Mouse (Mus musculus) gastrocnemius, postnatal 10 days (tissue): ENCODE measurements around the gene Gm49450. TPM values are rescaled to one million over a fixed set of nuclear protein-coding genes. Genes with fewer than 3 reads are reported as not detected.
A peak's percentile ranks its signal among the peaks of the same experiment; 100 is the strongest.

Experiments
- DNase-seq: peaks from one replicate; pipeline ENCODE4 v3.0.0; 2021; ENCODE audit warnings: mixed read lengths
- long read RNA-seq, 2 experiments: library from polyadenylated mRNA; stranded (forward); transcript quantifications; one replicate each; pipeline ENCODE4 v2.0.0; 2021
- total RNA-seq, 2 experiments: library from RNA; stranded (reverse); gene quantifications; 2 replicates each; pipeline ENCODE4 v1.2.3; 2021

Gm49450 gene
- not detected for total RNA-seq
- long read RNA-seq, experiment 1, partial matches to known transcripts = 0 of 1 reads
- long read RNA-seq, experiment 1, other reads (novel, unspliced or antisense) = 1 of 1 reads
- long read RNA-seq, experiment 2 = 0 reads

DNA sequence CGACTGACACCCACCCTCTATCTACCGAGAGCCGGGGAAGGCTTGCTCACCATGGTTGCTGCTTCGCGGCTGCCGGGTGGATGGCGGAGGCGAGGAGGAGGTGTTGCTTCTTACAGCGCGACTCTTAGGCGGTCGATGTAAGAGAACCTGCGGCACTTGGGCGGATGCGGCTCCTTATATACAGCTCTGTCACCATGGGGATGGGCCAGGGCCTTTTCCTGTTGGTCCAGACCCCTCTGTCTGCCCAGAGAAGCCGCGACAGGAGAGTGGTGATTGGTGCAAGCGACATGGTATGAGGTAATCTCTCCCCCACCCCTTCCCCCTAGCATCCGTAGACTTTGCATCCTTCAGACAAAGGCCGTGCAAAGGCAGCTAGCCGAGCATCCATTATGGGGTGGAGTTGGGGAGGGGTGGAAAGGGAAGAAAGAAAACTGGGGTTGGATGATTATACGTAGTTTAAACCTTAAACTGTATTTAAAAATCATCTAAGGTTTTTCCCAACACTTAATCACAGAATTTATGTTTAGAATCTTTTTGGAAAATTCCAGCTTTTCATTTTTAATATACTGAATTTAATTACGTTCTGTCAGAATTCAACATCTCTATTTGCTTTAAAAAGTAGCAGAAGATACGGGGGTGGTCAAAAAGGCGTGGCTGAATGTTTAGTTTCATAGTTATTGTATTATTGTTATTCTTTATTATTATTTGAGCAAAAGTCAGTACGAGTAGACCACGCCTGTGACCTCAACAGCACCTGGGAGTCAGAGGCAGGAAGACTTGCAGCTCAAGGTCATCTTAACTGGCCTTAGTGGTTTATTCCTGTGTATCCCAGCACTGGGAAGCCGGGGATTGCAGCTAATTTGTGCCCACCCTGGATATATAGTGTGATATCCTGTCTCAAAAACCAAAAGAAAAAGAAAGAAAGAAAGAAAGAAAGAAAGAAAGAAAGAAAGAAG is at the start of gene Gm49450, which contains the start of gene Tuba1a:
TSS of gene Gm49450 (minus strand) at position 151 of the 956 bp plus-strand sequence.
TSS of gene Tuba1a (minus strand) at position 303 of the 956 bp plus-strand sequence.
- DNase-seq = peak; percentile 84

DNA sequence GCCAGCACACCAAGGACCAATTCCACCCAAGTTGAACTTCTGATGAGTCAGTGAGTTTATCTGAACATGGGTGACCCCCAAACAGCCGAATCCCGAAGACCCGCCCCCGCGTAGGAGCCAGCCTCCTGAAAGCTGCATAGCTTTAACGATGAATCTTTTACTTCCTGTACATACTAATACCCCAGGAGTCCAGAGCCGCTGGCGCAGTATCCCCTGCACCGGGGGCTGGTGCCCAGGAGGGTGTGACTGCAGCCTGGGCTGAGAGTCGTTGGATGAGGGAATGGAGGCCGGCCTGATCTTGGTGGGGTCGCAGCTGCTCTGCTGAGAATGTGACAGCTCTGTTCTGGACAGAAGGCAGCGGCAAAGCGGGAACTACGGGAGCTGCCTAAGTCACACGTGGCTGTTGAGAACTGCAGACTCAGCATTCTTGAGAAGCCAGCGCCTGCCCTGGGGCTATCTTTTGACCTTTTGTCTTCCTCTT is 48.1 kb upstream of the Gm49450 start:
- DNase-seq = no peak

DNA sequence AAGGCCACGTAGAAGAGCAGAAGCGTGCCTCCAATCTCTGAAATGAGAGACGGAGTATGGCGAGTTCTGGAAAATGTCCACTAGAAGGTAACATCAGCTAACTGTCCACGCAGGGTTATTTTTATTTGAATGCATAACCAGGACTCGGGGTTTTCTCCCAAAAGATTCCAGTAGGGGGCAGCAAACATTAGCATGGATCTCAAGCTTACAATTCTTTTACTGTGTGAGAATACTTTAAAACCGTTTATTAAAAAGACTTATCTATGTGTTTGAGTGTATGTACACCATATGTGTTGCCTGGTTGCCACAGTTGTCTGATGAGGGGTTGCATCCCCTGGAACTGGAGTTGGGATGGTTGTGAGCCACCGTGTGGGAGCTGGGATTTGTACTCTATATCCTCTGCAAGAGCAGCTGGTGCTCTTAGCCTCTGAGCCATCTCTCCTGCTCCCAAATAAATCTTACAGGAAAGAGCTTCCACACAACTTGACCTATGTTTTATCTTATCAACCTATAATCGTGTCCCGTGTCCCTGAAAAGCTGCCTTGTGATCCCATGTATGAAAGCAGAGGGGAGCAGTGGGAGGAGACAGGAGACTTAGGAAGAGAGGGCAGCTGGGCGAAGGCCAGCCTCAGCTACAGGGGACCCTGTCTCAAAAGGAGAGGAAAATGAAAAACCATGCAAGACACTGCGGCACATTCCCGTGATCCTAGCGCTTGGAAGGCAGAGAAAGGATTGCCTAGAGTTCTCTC is 47.4 kb upstream of the Gm49450 start:
- DNase-seq = peak; percentile 58

DNA sequence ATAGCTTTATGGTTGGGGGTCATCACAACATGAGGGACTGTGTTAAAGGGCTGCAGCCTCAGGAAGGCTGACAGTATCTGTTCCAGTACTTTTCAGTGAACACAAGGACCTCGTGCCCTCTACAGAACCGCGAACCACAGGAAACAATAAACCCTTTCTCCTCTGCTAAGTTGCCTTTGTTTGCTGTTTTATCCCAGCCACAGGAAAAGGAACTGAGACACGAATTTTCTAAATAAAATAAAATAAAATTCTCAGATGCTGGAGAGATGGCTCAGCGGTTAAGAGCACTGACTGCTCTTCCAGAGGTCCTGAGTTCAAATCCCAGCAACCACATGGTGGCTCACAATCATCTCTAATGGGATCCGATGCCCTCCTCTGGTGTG is 45.4 kb upstream of the Gm49450 start:
- no peak for DNase-seq

DNA sequence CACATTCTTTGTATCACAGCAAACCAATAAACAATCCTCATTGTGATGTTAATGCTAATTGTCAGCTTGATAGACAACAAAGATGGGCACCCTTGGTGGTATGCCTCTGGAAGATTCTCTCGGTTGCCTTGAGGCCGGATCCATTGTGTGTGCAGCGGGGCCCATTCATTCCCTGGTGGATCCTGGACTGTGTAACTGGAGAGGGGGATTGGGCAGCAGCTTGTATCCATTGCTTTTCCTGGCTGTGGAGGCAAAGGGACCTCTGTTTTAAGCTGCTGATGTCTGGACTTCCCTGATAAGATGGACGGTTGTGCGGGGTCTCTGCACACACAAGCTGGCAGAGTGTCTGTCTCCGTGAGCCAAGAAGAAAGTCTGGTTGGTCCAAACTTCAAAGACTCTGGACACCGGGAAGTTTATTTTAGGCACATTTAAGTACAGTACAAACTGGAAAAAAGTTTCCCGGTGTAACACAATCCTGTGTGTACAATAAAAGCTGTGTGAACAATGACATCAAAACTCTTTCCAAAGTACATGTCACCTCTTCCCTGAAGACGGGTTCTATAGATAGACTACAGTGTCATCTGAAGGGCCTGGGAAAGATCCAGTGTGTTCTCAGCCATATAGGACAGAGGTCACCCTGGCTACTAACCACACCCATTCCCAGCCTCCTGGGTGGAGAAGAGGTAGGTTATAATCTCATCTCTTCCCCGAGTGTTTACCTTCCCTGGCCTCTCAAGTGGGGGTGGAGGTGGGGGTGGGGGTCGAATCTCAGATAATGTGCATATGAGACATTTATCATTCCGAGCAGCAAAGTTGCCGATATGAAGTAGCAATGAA is 44.8 kb upstream of the Gm49450 start:
- DNase-seq = no peak

DNA sequence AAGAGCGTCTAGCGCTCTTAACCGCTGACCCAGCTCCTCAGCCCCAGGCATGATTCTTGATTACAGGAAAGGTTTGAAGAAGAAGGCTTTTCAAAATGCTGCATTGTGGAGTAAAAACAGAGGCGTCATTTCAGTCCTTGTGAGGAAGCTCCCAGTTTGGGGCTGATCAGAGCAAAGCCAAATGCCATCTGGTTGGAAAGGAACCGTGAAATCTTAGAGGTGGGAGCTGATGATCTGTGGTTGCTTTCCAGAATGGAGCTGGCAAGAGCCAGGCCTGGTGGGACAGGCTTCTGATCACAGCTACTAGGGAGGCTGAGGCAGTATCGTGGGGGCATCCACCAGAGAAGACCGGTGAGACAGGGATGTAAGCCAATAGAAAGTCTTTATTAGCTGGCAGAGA is 43.5 kb upstream of the Gm49450 start:
- DNase-seq = no peak

DNA sequence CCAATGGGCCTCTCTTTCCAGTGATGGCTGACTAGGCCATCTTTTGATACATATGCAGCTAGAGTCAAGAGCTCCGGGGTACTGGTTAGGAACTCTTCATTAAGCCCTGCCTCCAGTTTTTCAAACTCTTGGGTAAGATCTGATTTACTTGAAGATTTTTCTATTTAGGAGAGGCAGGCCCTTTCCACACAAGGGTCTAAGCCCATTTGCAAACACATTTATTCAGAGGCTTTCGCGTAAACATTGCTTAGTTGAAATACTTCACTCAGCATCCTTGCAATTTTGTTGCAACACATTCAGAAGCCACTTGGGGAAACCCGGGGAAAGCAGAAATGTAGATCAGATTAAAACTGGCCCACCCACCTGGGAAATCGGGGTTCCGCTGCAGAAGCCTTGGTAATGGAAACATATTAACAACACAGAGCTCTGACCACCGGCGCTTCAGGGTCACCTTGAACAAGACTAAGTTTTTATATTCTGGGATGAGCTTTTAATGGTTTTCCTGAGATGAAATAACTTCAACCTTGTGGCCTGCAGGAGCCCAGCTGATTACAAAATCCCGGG is 41.7 kb upstream of the Gm49450 start:
- no peak for DNase-seq

DNA sequence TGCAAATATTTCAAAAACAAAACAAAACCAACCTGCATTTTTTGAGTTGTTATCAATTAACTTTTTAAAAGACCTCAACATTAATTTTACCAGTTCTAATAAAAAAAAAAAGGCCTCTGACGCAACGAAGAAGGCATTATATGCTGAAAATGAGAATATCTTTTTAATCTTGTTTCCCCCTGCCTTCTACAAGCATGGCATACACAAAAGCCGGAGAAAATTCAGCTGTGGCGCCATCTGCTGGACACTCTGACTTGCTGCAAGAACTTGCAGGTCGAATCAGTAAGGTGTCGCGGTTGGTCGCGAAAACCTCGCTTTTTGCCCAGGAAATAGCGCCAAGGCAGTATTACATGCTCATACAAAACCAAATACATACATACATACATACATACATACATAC is 40.5 kb upstream of the Gm49450 start:
- peak; percentile 91 for DNase-seq

DNA sequence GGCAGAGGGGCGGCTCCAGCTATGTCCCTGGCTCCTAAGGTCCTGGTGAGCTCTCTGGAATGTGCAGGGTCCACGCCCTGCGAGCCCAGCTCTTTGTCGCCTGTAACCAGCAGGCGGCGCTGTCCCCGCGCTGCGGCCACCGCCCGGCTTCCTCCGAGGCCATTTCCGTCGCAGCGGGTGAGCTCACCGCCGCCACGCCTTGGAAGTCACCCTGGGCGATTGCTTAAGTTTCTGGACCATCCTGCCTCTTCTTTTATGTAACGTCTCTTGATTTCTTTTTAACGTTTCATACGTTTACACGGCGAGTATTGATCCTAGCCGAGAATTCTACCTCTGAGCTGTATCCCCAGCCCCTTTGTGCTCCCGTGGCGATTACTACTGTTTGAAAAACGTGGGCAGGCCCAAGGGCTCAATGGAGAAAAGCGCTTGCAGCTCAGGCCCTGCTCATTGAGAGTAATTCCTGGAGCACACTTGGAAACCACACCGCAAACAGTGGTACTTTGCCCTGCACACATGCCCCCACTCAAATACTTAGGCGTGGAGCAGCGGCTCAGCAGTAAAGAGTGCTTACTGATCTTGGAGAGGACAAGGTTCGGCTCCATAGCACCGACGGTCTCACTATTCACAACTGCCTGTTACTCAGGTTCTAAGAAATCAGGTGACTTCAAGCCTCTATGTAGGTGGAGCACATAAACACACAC is 39.9 kb upstream of the Gm49450 start:
- DNase-seq = peak; percentile 97

DNA sequence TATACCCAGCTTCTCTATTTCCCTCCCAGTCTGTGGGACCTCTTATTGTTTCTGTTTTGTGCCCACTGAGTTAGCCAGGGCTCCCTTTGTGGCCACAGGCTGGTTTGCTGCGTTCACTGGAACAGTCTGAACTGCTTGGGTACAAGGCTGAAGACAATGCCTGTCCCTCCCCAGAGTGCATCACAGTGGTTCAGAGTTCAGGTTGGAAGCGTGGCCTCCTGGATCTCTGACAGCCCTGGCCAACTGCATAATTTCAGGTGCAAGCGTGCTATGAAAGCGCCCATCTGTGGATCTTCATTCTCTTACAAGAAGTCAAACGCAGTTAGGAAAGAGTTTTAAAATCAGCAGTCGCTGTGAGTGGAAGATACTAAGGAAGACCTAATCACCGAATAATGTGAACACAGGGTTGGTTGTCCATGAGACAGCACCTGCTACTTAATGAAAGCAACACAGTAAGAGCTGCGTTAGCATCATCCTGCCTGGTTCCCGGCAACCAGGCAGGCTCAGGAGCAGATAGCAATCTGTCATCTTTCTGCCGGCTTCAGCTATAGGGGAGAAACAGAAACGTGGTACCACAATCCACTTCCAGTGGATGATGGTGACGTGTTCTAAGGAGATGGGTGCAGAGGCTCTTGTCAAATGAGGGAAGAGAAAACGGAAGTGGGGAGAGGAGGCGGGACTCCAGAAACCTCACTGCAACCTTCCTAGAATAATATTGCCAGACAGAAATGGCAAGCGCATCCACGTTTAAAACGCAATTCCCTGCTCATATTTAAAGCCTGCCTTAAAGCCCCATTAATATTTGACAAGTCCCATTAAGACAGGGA is 38.9 kb upstream of the Gm49450 start:
- DNase-seq = no peak

DNA sequence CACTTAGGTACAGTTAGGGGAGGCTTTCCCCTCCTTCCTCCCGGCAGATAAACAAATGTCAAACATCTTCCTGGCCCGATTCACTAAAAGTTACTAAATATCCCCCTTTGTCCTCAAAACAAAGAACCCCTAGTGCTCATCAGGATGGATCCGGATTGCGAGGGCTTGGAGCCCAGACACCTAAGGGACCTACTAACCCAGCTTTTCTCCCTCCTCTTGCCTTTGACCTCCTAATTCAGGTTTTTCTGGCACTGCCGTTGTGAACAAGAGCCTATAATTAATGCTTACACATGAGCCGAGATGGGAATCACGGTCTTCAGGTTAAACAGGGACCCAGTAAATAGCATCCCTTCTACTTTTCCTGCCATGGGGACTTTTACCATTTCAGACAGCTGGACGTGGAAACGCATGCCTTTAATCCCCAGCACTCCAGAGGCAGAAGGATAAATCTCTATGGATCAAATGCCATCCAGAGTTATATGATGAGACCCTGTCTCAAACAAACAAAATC is 38.2 kb upstream of the Gm49450 start:
- no peak for DNase-seq

DNA sequence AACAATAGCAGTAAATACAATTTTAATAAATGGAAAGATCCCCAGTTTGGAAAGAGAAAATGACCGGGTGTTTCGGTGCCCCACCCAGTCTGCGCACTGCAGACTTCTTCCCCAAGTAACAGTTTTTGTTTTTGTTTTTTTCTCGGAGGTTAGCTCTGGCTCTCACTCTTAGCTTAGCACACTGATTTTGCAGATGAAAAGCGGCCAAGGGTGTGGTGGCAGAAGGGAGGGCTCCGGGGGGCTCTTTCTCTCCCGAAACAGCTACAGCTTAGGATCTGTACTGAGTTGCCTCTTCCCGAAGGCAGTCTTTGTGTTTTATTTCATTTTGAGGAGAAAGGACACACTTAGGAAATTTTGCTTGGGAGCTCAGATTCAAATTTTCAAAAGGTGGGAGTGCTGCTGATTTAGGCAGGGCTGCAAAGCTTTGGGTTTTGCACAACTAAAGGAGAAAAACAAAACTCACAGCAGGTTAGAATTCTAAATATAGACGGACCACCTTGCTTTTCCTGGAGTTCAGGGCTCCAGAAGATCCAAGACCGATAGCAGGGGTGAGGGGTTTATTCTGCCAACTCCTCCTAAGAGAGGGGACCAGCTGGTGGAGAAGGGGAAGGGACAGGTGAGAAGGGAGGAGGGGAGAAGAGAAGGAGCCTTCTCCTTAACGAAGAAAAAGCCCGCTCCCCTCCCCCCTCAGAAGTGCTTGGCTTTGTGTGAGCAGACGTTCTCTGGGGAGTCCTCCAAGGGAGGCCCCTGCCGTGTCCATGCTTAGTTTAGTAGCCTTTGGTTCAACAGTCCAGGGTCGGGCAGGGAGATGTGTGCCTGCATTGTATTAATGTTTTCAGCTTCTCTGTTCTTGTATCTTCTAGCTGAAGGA is 37.6 kb upstream of the Gm49450 start:
- DNase-seq = no peak

DNA sequence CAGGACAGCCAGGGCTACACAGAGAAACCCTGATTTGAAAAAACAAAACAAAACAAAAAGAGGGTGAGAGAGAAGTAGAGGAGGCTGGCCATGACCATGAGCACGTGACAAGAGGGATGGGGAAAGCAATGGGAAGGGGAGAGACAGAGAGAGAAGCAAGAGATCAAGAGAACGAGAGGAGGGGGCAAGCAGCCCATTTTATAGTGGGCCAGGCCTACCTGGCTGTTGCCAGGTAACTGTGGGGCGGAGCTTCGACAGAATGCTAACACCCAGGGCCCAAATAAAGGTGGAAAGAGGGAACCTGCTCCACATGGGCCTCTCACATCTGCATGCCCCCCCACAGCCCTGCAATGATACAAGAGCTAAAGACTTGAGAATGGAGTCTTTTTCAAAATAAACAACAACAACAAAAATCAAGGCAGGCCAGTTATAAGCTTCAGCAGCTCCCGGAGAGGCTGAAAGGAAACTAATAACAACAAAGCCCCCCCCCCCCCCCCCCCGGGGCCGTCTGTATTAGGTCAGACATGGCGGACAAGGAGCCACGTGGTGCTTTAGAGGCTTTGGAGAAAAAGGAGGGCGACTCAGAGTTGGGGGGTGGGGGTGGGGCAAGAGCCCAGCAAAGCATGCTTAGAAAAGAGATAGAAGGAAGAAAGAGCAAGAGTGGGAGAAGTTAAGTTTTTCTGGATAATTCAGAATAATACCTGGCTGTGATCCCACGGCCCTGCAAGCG is 36.5 kb upstream of the Gm49450 start:
- no peak for DNase-seq

DNA sequence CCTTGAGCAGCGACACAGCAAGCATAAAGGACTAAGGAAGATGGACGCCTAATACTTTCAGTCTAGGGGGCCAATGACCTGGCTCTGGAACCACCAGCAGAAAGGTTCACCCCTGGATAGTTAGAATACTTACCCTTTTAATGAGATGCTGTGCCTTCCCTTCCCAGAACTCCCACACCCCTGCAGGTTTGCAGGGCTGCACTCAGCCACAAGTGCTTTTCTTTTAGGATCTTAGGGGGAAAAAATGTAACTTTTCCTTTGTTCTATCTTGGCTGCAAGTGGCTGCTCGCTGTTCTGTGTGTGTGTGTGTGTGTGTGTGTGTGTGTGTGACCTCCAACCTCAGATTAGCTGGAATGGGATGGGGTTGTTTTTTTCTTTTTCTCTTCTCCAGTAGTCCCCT is 35.4 kb upstream of the Gm49450 start:
- DNase-seq = no peak

DNA sequence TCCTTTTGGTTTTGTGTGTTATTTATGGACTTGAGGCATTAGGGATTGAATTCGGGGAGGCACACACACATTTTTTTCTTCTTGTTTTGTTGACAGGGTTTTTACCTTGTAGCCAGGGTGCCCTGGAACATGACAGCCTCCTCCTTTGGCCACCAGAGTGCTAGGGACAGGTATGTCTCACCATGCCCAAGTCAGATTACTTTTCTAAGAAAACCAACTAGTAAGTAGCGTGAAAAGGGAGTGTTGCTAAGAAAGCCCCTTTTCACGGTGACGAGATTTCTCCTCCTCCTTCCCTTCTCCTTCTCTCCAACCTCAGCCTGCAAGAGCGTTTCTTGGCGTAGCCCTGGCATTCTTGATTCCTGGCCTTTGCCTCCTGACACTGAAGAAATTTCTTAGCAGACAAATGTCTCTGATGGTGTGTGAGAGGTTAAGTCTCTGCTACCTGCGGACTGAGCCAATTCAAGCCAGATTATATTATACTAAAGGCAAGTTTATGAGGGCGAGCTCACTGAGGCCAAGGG is 34.4 kb upstream of the Gm49450 start:
- no peak for DNase-seq

DNA sequence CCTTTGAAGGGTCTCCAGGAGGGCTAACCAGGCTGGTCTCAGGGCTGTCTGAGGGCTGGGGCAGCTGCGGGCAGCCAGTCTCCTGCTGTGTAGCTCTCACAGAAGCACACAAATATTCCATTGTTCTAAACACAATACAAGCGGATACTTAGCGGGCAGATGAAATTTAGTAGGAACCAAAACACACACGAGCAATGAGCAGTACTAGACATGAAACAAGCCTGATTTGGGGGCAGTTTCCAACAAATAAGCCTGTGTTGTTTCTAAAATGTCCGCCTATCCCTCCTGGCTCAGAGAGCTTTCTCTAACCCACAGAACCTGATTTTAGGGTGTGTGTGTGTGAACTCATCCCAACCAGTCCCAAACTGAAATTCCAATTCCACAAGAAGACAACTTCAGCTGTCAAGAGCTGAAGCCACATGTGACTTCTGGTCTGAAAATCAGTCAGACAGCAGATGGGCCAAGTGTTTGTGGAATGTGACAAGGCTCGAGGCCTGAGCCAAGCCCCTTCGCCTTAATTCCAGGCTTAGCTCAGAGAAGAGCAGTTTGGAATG is 33.8 kb upstream of the Gm49450 start:
- DNase-seq = no peak

DNA sequence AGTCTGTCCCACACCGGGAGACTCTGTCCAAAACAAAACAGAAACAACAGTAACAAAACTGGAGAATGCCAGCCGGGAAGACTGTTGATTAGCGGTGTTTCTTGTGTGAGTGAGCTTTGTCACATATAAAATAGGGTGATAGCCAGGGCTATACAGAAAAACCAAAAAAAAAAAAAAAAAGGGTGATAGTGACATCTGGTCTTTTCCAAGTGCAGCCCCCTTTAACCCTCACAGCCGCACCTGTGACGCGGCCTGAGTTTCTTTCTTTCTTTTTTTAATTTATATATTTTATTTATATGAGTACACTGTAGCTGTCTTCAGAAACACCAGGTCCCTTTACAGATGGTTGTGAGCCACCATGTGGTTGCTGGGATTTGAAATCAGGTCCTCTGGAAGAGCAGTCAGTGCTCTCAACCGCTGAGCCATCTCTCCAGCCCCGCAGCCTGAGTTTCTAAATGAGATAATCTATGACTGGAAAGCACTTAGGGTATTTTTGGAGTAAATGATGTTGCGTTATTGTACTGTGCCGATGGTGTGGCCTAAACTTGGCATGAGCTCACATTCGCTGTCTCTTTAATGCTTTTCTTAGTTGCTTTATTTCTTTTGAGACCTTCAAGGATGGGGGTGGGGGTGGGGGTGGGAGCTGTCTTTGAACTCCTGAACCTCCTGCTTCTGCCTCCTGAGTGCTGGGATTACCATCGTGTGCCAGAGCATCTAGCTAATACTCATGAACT is 32.8 kb upstream of the Gm49450 start:
- no peak for DNase-seq
